Mouse (Mus musculus): ENCODE results near the gene Gm48551.

Gm48551 gene

GRCm38 (mm10) chr10:81356991-81357844, 27.0 kb upstream of the Gm48551 start, which contains the start of gene Mfsd12:
Gene Mfsd12, plus strand, starts transcription at chr10:81357491.
- peak; percentile 94 for DNase-seq (ENCODE audit: low read depth)

- no peak for DNase-seq (ENCODE audit: low read depth)
Measured at GRCm38 (mm10) chr10:81358209-81358608, 26.1 kb upstream of the Gm48551 start.

DNA sequence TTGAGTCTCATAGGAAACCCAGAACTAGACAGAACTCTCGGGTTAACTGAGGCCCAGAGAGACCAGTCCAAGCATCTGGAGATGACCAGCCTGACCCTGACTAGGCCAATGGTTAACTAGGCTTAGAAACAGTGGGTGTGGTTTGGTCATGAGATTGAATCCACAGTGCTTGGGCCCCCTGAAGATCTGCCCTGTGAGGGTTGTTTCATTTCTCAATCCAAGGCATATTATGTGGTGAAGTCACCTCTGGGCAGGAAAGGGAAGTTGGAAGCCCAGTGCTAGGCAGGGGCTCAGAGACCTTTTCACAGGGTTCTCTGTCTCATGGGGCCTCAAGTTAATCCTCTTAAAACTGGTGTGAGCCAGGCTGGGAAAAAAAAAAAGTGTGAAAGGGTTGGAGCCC, 25.4 kb upstream of the Gm48551 start:
- no peak for DNase-seq (ENCODE audit: low read depth)

GRCm38 (mm10) chr10:81360721-81361120, 23.5 kb upstream of the Gm48551 start:
- no peak for DNase-seq (ENCODE audit: low read depth)

- no peak for DNase-seq (ENCODE audit: low read depth)
Measured at GRCm38 (mm10) chr10:81362336-81362949, 21.8 kb upstream of the Gm48551 start.

DNA sequence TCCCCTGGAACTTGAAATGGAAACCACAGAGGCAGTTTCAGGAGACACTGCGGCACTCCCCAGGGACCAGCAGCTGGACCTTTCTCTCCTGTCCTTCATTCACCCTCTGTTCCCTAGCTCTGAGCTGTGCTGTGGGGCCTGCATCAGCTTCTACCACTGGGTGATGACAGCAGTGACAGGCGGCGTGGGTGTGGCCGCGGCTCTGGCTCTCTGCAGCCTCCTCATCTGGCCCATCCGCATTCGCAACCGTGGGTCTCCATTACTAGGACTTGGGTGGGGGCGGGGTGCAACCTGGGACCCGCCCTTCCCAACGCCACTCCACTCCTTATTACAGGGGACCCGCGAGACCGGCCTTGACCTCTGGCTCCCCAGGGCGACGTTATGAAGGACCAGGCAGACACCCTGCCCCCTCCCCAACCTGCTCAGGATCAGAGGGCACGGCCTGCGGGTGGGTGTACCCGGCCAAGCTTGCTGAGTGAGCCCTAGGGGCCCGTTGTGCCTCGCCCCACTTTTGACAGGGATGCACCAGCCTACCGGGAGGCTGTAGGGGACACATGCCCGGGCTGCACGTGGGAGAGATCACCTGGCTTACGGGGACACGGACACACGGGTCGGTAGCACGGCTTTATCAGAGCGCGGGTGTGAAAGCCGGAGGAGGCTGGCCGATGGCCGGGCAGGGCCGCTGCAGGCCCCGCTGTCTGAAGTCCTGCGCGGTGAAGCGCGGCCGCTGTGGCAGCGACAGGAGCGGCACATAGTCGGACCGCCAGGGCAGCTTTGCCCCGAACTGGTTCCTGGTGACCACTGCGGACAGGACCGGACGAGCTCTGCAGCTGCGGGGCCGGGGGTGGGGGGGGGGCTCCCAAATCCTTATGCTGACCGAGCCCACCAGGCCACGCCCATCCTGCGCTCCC, 20.6 kb upstream of the Gm48551 start:
- DNase-seq (ENCODE audit: low read depth) = no peak

- no peak for DNase-seq (ENCODE audit: low read depth)
Measured at GRCm38 (mm10) chr10:81364666-81365065, 19.6 kb upstream of the Gm48551 start.

DNA sequence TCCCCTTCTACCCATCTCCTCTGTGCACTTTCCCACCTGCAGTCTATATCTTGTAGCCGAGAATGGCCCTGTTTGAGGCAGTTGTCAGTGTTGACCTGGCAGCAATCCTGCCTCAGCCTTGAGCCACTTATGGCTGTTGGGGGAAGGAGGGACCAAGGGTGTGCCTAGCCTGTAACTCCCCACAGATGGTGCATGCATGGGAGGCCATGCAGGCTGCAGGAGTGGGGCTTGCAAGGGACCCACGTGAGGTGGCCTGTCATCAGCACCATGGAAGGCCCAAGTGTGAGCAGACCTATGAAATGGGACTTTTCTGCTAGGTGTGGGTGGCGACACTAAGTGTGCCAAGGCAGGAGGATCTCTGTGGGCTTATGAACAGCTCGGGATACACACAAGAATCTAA, 19.2 kb upstream of the Gm48551 start:
- no peak for DNase-seq (ENCODE audit: low read depth)

GRCm38 (mm10) chr10:81365672-81366476, 18.4 kb upstream of the Gm48551 start, which contains the start of gene 4930404N11Rik:
Gene 4930404N11Rik, minus strand, starts transcription at chr10:81365816.
- DNase-seq (ENCODE audit: low read depth) = no peak

- no peak for DNase-seq (ENCODE audit: low read depth)
Measured at GRCm38 (mm10) chr10:81366477-81367206, 17.6 kb upstream of the Gm48551 start.

- DNase-seq (ENCODE audit: low read depth) = no peak
Measured at GRCm38 (mm10) chr10:81367207-81367495, 17.1 kb upstream of the Gm48551 start.

- DNase-seq (ENCODE audit: low read depth) = no peak
Measured at GRCm38 (mm10) chr10:81375322-81375721, 8.9 kb upstream of the Gm48551 start.

DNA sequence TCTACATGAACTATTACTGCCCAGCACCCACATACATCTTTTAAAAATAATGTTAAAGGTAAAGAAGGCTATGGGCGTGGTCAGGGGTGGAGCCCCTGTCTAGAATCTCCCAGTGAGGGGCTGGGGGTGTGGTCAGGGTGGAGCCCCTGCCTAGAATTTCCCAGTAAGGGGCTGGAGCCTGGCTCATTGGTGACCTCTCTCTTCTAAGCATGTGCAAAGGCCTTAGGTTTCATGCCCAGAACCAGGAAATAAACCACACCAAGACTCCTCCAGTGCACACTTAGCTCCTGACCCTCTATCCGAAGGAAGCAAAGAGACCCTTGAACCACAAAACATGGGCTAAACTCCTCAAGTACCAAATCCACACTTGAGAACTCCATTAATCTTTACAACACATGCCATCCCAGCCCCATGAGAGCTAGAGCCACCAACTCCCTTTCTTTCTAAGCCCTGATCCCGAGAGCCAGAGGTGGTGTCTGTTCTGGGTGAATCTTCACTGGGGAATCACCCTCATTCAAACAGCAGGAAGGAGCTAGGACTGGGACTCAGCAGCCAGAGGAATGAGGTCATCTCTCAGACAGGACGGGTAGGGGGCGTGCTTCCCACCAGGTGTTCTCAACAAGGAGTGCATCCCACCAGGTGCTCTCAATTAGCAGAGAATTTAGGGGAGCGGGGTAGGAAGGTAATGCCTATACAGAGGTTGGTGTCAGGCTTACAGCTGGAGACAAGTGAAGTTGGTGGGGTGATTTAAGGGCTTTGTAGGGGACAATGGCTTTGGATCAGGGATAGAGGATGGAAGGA, 7.5 kb upstream of the Gm48551 start:
- peak; percentile 57 for DNase-seq (ENCODE audit: low read depth)

GRCm38 (mm10) chr10:81377362-81377664, 7.0 kb upstream of the Gm48551 start:
- DNase-seq (ENCODE audit: low read depth) = peak; percentile 52

GRCm38 (mm10) chr10:81377793-81378552, 6.3 kb upstream of the Gm48551 start, which contains the start of gene Fzr1:
Gene Fzr1, minus strand, starts transcription at chr10:81378516.
- no peak for DNase-seq (ENCODE audit: low read depth)

GRCm38 (mm10) chr10:81378553-81379182, 5.6 kb upstream of the Gm48551 start:
- peak; percentile 100 for DNase-seq (ENCODE audit: low read depth)

DNA sequence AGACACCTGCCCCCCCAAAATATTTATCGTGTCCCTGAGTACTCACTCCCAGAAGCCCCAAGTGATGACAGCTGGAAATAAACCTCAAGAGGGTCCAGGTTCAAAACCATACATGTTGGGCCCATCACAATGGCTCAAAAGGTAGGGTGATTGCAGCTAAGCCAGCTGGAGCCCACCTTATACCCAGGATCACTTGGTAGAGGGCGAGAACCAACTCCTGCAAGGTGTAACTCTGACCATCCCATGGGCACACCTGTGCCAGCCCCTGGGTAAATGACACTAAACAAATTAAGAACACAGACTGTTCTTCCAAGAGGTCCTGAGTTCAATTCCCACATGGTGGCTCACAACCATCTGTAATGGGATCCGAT, 5.1 kb upstream of the Gm48551 start:
- no peak for DNase-seq (ENCODE audit: low read depth)

DNA sequence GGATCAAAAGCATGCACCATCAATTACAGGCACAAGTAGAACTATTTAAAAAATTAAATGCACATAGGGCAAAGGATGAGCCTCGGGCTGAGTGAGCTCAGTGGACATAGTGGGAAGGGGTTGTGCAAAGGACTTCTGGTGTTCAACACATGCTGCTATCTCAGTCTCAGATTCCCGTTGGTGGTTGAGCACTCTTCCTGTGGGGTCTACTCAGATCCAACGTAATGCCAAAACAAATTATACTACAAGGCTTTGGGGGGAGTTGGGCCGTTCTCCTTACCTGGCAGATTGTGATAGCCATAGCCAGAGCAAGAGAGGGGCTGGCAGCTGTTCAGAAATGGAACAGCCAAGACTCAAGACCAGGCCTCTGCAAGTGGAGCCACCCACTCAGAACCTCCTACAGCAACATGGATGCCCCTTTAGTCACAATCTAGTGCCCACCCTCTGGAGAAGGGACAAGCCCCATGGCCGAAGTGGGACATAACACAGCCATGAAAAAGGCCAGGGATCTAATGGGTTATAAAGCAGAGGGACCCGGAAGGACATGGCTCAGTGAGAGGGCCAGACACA, 4.4 kb upstream of the Gm48551 start:
- no peak for DNase-seq (ENCODE audit: low read depth)

GRCm38 (mm10) chr10:81382039-81382438, 2.2 kb upstream of the Gm48551 start:
- peak; percentile 78 for DNase-seq (ENCODE audit: low read depth)

Data from induced T-regulatory cell, adult 2 months (primary cell).